In the genomic region with DNA sequence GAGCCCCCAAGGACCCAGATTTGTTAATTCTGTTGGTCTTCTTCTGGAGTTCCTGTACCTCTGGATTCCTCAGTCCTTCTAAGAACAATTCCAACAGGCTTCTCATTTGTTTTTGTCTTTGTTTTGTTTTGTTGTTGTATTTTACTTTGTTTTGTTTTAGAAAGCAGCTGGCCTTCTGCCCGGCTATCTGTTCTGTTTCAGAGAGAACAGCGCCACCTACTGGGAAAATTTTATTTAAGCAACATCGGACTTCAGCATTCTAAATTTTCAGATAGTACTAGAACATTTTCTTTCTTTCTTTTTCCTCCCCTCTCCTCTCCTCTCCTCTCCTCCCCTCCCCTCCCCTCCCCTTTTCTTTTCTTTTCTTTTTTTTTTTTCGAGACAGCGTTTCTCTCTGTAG, we compare ENCODE assay signal across 10 mouse cellular contexts.
DNase-seq lines count a peak whose midpoint lies in the region; ATAC-seq lines count a peak whose summit lies in the region.
"Had no signal": no experiment of that assay in that cellular context is flagged by ENCODE, and none has a peak within 500 bp of the region (broad histone marks: within the 10 kb centered on the region; RNA-seq: fewer than 3 reads in every experiment).

No protein-coding gene starts in this region.

- no peak overlapping the region for H3K4me3 ChIP-seq in midbrain, embryonic 14.5 days (replicated peaks; ENCODE audit: low read depth, low read length)
- no peak overlapping the region for H3K4me3 ChIP-seq in midbrain, embryonic 13.5 days (replicated peaks)
- H3K4me3 ChIP-seq: heart, embryonic 15.5 days; neural tube, embryonic 12.5 days had no signal

- WGBS in midbrain, embryonic 14.5 days: 4% methylated on average over 3 of the region's 5 CpGs
- 5% methylated on average over 3 of the region's 5 CpGs for WGBS in midbrain, embryonic 13.5 days

- no peak overlapping the region for H3K27ac ChIP-seq in midbrain, embryonic 14.5 days (replicated peaks; ENCODE audit: low read depth, low read length)
- H3K27ac ChIP-seq in midbrain, embryonic 13.5 days: no peak overlapping the region
- H3K27ac ChIP-seq: heart, embryonic 15.5 days; neural tube, embryonic 12.5 days had no signal

- H3K9me3 ChIP-seq in midbrain, embryonic 14.5 days (ENCODE audit: control insufficient read depth, low read length): no peaks in the 10 kb centered on the region
- H3K9me3 ChIP-seq in midbrain, embryonic 13.5 days: no peaks in the 10 kb centered on the region
- H3K9me3 ChIP-seq: heart, embryonic 15.5 days; neural tube, embryonic 12.5 days had no signal

- H3K9ac ChIP-seq in midbrain, embryonic 14.5 days (replicated peaks; ENCODE audit: low read length): no peak overlapping the region
- no peak overlapping the region for H3K9ac ChIP-seq in midbrain, embryonic 13.5 days (replicated peaks)
- H3K9ac ChIP-seq: heart, embryonic 15.5 days; neural tube, embryonic 12.5 days had no signal

- no peak overlapping the region for H3K4me2 ChIP-seq in midbrain, embryonic 14.5 days (ENCODE audit: low read length)
- no peak overlapping the region for H3K4me2 ChIP-seq in midbrain, embryonic 13.5 days (replicated peaks)
- H3K4me2 ChIP-seq: heart, embryonic 15.5 days; neural tube, embryonic 12.5 days had no signal

- no peak for ATAC-seq in midbrain, embryonic 14.5 days (ENCODE audit: low FRiP score, low TSS enrichment)
- ATAC-seq in midbrain, embryonic 13.5 days: no peak
- ATAC-seq in monocyte, adult 5-6 weeks (replicated peaks; ENCODE audit: insufficient number of reproducible peaks, low FRiP score, low TSS enrichment, poor library complexity, severe bottlenecking): no peak

- no peaks in the 10 kb centered on the region for H3K4me1 ChIP-seq in midbrain, embryonic 14.5 days (ENCODE audit: control insufficient read depth, insufficient read depth, low read length)
- H3K4me1 ChIP-seq in midbrain, embryonic 13.5 days (replicated peaks): no peaks in the 10 kb centered on the region
- H3K4me1 ChIP-seq: heart, embryonic 15.5 days; neural tube, embryonic 12.5 days had no signal

- no peaks in the 10 kb centered on the region for H3K27me3 ChIP-seq in midbrain, embryonic 14.5 days (ENCODE audit: control insufficient read depth, insufficient read depth, low read length)
- no peaks in the 10 kb centered on the region for H3K27me3 ChIP-seq in midbrain, embryonic 13.5 days
- H3K27me3 ChIP-seq: heart, embryonic 15.5 days; neural tube, embryonic 12.5 days had no signal

- no peaks in the 10 kb centered on the region for H3K36me3 ChIP-seq in midbrain, embryonic 14.5 days (ENCODE audit: control insufficient read depth, insufficient read depth, low read length)
- no peaks in the 10 kb centered on the region for H3K36me3 ChIP-seq in midbrain, embryonic 13.5 days
- H3K36me3 ChIP-seq: heart, embryonic 15.5 days; neural tube, embryonic 12.5 days had no signal

- peak; percentile 19 to 42 for DNase-seq in cerebellum, adult 18-20 months
- no peak for DNase-seq in cerebellum, adult 11-12 months
- DNase-seq in midbrain, embryonic 14.5 days: peak; percentile 93
- DNase-seq in c-Kit-positive CD71-positive TER-119-positive erythroid progenitor cells, embryonic 14.5 days (ENCODE audit: low spot score): peak; percentile 88
- DNase-seq in induced T-regulatory cell, adult 2 months (ENCODE audit: low read depth): peak; percentile 47
- peak; percentile 65 for DNase-seq in lung, postnatal 10 days
